Mouse (Mus musculus): ENCODE measurements around the gene Ap1g2.

Gene Ap1g2

DNA sequence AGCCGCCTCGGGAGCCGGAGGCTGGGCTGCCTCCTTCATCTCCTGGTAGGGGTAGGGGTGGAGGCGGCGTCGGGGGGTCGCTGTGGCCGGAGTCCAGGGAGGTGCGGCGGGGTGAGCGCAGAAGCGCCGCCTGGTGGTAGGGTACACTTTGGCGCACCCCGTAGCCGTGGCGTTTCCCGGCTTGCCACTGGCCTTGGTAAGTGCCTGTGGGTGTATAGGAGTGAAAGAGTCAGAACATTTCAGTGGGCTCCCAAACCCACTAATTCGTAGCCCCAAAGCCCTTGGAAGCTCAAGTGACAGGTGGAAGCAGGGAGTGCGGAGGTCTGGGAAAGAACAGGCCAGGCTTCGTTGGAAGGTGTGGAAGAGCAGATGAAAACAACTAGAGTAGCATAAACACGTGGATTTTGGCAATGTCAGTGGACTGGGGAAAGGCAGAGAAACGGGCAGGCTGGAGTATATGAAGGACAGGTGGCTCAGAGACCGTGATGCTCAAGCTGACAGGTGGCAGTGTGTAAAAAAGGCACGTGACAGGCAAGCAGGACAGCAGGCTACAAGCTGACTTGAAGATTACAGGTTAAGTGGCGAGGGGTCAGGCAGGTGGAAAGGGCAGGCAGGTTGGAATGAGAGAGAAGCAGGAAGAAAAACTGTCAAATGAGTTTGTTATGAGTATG is 7.7 kb upstream of the Ap1g2 start:
- no peak for DNase-seq (ENCODE audit: low read depth, low spot score)

GRCm38 (mm10) chr14:55113351-55113974 is 7.1 kb upstream of the Ap1g2 start:
- DNase-seq (ENCODE audit: low read depth, low spot score), result no peak

GRCm38 (mm10) chr14:55111720-55112119 is 5.3 kb upstream of the Ap1g2 start:
- no peak for DNase-seq (ENCODE audit: low read depth, low spot score)

DNA sequence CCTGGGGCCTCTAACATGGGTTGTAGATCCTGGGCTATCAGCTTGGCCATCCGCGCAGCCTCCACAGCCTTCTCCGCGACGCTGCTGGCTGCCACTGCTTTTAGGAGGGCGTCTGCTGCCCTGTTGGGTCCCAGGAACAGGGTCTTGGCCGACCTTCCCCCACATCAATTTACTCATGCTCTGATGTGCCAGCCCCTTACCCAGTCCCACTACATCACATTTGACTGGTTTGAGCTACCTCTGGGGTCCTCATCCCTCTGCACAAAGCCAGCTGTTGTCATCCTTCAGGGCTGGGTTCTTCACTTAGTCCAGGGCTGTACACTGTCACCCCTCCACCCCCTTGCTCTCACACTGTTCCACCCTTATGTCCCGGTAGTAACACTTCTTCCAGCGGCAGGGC is 3.7 kb upstream of the Ap1g2 start:
- no peak for DNase-seq (ENCODE audit: low read depth, low spot score)

- DNase-seq (ENCODE audit: low read depth, low spot score), result no peak
Measured at GRCm38 (mm10) chr14:55109048-55109873, 2.9 kb upstream of the Ap1g2 start.

- DNase-seq (ENCODE audit: low read depth, low spot score), result no peak
Measured at GRCm38 (mm10) chr14:55108202-55108870, 1.9 kb upstream of the Ap1g2 start.

DNA sequence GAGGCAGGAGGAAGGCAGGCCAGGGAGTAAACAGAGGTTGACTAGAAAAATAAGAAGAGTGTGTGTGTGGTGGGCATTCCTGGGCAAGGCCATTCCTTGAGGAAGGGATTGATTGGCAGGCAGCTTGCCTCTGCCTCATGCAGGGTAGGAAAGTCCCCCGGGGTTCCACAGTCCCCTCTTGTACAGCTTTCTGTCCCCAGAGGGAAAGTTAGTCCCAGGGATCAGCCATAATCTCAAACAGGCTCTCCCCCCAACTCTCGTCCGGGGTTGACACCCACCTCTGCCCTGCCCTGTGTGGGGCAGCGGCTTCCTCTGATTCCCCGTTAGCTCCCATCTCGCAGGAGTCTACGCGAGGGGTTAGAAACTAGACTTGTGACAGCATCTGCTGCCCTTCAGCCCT is 597 bp upstream of the Ap1g2 start:
- no peak for DNase-seq (ENCODE audit: low read depth, low spot score)

GRCm38 (mm10) chr14:55105386-55105785 is 1.0 kb downstream of the Ap1g2 start:
- DNase-seq (ENCODE audit: low read depth, low spot score), result no peak

DNA sequence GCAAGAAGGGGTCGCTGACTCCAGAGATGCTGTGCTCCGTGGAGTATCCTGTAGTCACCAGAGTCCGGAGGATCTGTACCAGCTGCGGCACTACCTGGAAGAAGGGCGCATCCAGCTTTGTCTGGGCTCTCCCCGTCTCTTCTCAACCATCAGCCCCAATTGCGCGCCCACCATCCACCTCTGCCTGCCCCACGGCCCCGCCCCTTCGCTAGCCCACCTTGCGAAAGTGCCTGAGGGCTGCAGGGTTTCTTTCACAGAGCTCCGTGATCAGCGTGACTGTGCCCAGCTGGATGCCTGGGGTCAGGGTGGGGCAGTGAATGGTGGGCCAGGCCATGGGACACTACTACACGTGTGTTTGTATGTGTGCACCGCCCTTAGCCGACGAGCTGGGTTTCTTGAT is 2.0 kb downstream of the Ap1g2 start:
- DNase-seq (ENCODE audit: low read depth, low spot score), result no peak

DNA sequence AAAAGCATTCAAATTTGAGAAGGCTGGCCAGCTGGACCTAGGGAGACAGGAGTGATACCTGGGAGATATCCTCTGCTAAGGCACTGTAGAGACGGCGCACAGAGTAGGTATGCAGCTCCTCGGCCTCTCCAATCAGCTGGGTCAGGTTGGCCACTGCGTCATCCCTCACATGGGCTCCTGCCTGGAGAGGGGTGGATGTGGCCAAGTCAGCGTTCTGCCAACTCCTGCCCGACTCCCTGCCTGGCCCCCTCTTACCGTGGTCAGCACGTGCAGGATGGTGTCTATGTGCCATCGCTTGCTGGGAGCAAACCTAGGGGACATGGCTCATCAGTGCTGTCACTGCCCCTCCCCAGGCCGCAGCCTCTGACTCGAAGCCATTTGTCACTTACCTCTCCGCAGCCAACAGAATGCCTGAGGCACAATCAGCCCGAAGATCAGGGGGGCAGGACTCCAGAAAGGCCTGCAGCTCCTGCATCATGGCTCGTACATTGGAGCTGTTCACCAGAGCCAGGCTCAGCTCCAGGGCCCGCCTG is 4.1 kb downstream of the Ap1g2 start:
- DNase-seq (ENCODE audit: low read depth, low spot score), result no peak

DNA sequence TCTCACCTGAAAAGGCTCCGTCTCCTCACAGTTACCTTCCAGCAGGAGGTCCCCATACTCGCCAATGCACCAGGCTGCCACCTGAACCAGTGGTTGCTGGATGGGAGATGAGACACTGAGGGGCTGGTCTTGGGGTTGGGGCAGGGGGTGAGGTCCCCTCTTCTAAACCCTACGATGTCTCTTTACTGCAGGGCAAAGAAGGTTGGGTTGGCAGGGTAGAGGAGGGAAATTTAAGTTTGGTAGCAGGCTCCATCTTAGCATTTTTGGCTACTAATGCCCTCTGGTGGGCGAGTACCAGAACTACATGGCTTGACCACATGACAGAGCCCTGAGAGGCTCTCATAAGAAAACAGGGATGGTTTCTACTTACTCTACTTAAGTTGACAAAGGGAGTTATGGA is 4.8 kb downstream of the Ap1g2 start:
- peak; percentile 63 for DNase-seq (ENCODE audit: low read depth, low spot score)

DNA sequence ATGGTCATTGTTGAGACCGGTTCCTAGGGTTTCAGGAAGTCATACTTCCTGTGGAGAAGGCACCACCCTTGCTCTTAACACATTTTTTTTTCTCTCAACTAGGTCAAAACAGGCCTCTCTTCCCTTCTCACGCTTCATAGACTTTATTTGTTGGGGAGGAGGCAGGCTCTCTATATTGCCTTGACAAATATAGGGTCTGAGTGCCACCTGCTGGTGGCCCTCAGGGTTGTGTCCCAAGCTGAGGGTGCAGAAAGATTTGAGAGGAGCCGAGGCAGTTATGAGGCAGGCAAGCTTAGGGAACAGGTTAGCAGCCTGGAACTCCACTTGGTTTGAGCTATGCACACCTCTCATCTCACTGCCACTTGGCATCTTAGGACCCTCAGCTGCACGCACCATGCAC is 8.3 kb downstream of the Ap1g2 start:
- DNase-seq (ENCODE audit: low read depth, low spot score), result peak; percentile 63

DNA sequence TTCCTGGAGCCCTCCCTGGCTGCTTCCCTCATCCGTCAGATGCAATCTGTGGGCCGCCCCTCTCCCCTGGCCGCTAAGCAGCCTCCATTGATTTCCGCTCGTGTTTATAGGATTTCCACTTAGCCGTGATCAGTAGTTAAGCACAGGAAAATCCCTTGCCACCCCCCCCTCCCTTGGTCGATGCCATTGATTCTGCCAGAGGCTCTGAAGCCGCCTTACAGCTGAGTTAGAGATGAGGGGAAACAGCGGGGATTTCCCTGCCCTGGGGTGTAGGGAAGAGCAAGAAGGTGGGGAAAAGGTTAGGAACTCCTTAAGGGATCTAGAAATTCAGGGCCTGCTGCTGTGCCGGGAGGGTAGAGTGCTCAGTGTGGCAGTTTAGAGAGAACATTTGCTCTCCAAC is 8.7 kb downstream of the Ap1g2 start:
- no peak for DNase-seq (ENCODE audit: low read depth, low spot score)

DNA sequence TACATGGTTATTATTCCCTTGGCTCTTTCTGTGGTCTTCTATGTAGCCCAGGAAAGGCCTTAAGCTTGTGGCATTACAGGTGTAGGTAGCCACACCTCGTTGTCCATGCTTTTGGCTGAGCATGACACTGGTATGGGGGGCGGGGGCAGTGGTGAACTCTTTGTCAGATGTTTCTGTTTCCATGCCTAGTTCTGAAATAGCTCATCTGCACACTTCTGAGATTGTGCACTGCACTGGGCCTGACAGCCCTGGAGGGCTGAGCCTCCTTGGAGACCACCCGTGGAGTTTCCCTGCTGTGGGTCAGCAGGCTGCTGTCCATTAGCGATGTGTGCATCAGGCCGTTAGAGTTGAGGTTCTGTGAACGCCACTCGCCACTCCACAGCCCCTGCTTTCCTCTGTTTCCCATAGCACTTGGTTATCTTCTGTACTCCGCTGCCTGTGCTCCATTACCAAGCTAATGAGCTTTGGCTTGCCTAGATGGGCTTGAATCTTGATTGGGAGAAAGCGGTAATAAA is 9.8 kb downstream of the Ap1g2 start:
- DNase-seq (ENCODE audit: low read depth, low spot score), result no peak

- DNase-seq (ENCODE audit: low read depth, low spot score), result no peak
Measured at GRCm38 (mm10) chr14:55095671-55096070, 10.7 kb downstream of the Ap1g2 start.

DNA sequence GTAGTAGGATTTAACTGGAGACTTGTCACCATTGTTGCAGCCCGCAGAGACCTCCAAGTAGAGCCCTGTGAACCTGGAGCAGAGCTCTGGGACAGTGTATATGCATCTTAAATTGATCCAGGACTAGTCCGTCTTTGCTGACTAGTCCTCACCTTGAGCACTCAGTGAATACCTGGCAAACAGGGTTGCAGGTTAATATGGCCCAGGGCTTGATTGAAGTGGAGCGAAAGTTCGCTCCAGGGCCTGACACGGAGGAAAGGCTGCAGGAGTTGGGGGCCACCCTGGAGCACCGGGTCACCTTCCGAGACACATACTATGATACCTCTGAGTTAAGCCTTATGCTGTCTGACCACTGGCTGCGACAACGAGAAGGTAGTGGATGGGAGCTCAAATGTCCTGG is 11.1 kb downstream of the Ap1g2 start:
- DNase-seq (ENCODE audit: low read depth, low spot score), result no peak

DNA sequence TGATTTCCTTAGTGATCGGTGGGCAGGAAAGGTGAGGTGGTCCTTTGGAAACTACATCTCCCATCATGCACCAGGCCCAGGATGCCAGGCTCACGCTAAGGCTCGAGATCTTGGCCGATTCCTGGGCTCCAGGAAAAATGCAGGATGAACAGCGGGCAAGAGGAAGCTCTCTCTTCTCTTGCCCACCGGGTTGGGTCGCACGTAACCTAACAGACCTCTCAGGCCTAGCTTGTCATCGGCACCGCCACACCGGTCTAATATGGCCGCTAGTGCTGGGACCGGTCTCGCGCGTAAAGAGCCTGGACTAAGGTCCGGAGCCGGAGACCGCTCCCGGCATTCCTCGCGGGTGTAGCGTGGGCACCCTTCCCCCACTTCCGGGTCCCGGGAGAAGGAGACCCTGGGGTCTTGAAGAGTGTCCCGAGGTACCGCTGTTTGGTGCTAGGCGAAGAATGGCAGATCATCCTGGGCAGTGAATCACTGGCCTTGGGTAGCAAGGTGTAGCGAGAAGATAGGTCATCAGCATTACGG is 11.6 kb downstream of the Ap1g2 start, which contains the start of gene Thtpa:
Gene Thtpa, plus strand, starts transcription at position 81 of the 528 bp plus-strand sequence.
- DNase-seq (ENCODE audit: low read depth, low spot score), result peak; percentile 84

- no peak for DNase-seq (ENCODE audit: low read depth, low spot score)
Measured at GRCm38 (mm10) chr14:55093927-55094326, 12.5 kb downstream of the Ap1g2 start.

- DNase-seq (ENCODE audit: low read depth, low spot score), result peak; percentile 94
Measured at GRCm38 (mm10) chr14:55092011-55092577, 14.3 kb downstream of the Ap1g2 start, which contains the start of gene Zfhx2. TSS of gene Zfhx2 (minus strand) at chr14:55092324.

- no peak for DNase-seq (ENCODE audit: low read depth, low spot score)
Measured at GRCm38 (mm10) chr14:55091209-55091865, 15.1 kb downstream of the Ap1g2 start.
